Mouse (Mus musculus) limb, embryonic 15.5 days (tissue): ENCODE results near the gene Mchr1. TPM values are rescaled to one million over a fixed set of nuclear protein-coding genes. Genes with fewer than 3 reads are reported as not detected.
"Not testable (repeated sequence)": the region's sequence is repeated elsewhere in the genome, so short reads cannot be mapped to it uniquely, and the experiment has no call there.

Experiments used
- ATAC-seq: fragments of 200-750 bp; cut with Nextera tagmentation; 2 replicates; pipeline ENCODE4 v1.8.0; 2017; ENCODE audit warnings: low read depth, moderate TSS enrichment; ENCODE audit not compliant: insufficient number of reproducible peaks, low FRiP score, low TSS enrichment
- H3K27ac ChIP-seq: fragments of 300-500 bp; sonication (generic); 2 replicates; pipeline ENCODE4 v1.5.1; 2015; ENCODE audit warnings: moderate library complexity, mild to moderate bottlenecking, inconsistent platforms
- H3K27me3 ChIP-seq: fragments of 300-500 bp; sonication (generic); 2 replicates; pipeline ENCODE4 v1.6.1; 2015; ENCODE audit warnings: inconsistent platforms
- H3K36me3 ChIP-seq: fragments of 300-500 bp; sonication (generic); 2 replicates; pipeline ENCODE4 v1.6.1; 2015; ENCODE audit warnings: inconsistent platforms
- H3K4me1 ChIP-seq: fragments of 300-500 bp; sonication (generic); 2 replicates; pipeline ENCODE4 v1.6.1; 2015; ENCODE audit warnings: inconsistent platforms
- H3K4me2 ChIP-seq: fragments of 300-500 bp; sonication (generic); 2 replicates; pipeline ENCODE4 v1.6.1; 2015; ENCODE audit warnings: mild to moderate bottlenecking, inconsistent platforms
- H3K4me3 ChIP-seq: fragments of 300-500 bp; sonication (generic); 2 replicates; pipeline ENCODE4 v1.5.1; 2015; ENCODE audit warnings: mild to moderate bottlenecking, inconsistent platforms
- H3K9ac ChIP-seq: fragments of 300-500 bp; sonication (generic); 2 replicates; pipeline ENCODE4 v1.6.1; 2015; ENCODE audit warnings: inconsistent platforms
- H3K9me3 ChIP-seq: fragments of 300-500 bp; sonication (generic); 2 replicates; pipeline ENCODE4 v1.6.1; 2016; ENCODE audit warnings: inconsistent platforms
- WGBS: fragments of 180-500 bp; shearing (Covaris S2); methylation state at CpG from one replicate; pipeline ENCODE4 v1.1.7; 2015; 5-methylcytosine and 5-hydroxymethylcytosine counted together
- polyA plus RNA-seq: library from polyadenylated mRNA; unstranded; fragments of >200 nt; fragmentation: Nextera tagmentation; extraction: Ambion mirVana; gene quantifications from 2 replicates; pipeline ENCODE4 v1.2.1, GENCODE M21; 2015

Mchr1 gene
- polyA plus RNA-seq, 1 experiment from 2014 or later = 1.0 TPM

- 22% methylated on average over 4 of the region's 4 CpGs for WGBS
- no peaks in the 10 kb centered on the region for H3K27me3 ChIP-seq
- 0 out of 2 replicates have a peak, but pooled peaks cover 4% of the 10 kb centered on the region for H3K4me1 ChIP-seq
- no peaks in the 10 kb centered on the region for H3K9me3 ChIP-seq
- H3K36me3 ChIP-seq = no peaks in the 10 kb centered on the region
- no peak overlapping the region for H3K9ac ChIP-seq
- H3K4me2 ChIP-seq = no peak overlapping the region
- H3K4me3 ChIP-seq = no peak overlapping the region
- ATAC-seq = no peak
- no peak overlapping the region for H3K27ac ChIP-seq
Measured at GRCm38 (mm10) chr15:81199372-81199959, 35.8 kb upstream of the Mchr1 start.

GRCm38 (mm10) chr15:81202462-81202861, 32.8 kb upstream of the Mchr1 start:
- Histone ChIP-seq H3K9ac (no peak overlapping the region), H3K4me1 (no peaks in the 10 kb centered on the region), H3K36me3 (no peaks in the 10 kb centered on the region), H3K27ac (no peak overlapping the region), H3K27me3 (no peaks in the 10 kb centered on the region), H3K9me3 (no peaks in the 10 kb centered on the region), H3K4me2 (no peak overlapping the region), H3K4me3 (no peak overlapping the region)
- ATAC-seq = no peak
- WGBS = 94% methylated on average over 5 of the region's 5 CpGs

- no peak for ATAC-seq
- Histone ChIP-seq H3K9ac (no peak overlapping the region), H3K4me3 (no peak overlapping the region), H3K27ac (no peak overlapping the region), H3K4me1 (peaks cover 15% of the 10 kb centered on the region), H3K9me3 (no peaks in the 10 kb centered on the region), H3K27me3 (no peaks in the 10 kb centered on the region), H3K36me3 (no peaks in the 10 kb centered on the region), H3K4me2 (no peak overlapping the region)
- WGBS = 41% methylated on average over 5 of the region's 5 CpGs
Measured at GRCm38 (mm10) chr15:81210496-81210895, 24.8 kb upstream of the Mchr1 start.

- H3K4me1 ChIP-seq = peaks cover 15% of the 10 kb centered on the region
- WGBS = 28% methylated on average over 15 of the region's 15 CpGs
- H3K27me3 ChIP-seq = no peaks in the 10 kb centered on the region
- no peaks in the 10 kb centered on the region for H3K36me3 ChIP-seq
- H3K4me3 ChIP-seq = 0 out of 2 replicates have a peak overlapping the region, but pooled peaks have one; percentile 8
- peak overlapping the region; percentile 36 for H3K4me2 ChIP-seq
- H3K9ac ChIP-seq = no peak overlapping the region
- no peaks in the 10 kb centered on the region for H3K9me3 ChIP-seq
- ATAC-seq = no peak
- H3K27ac ChIP-seq = no peak overlapping the region
Measured at GRCm38 (mm10) chr15:81212976-81213375, 22.3 kb upstream of the Mchr1 start.

GRCm38 (mm10) chr15:81216906-81217653, 18.2 kb upstream of the Mchr1 start:
- WGBS = 79% methylated on average over 19 of the region's 19 CpGs
- no peak for ATAC-seq

GRCm38 (mm10) chr15:81219054-81219453, 16.2 kb upstream of the Mchr1 start:
- H3K4me3 ChIP-seq = no peak overlapping the region
- no peak overlapping the region for H3K9ac ChIP-seq
- H3K36me3 ChIP-seq = no peaks in the 10 kb centered on the region
- ATAC-seq = no peak
- H3K4me2 ChIP-seq = no peak overlapping the region
- H3K4me1 ChIP-seq = no peaks in the 10 kb centered on the region
- H3K27ac ChIP-seq = no peak overlapping the region
- H3K27me3 ChIP-seq = no peaks in the 10 kb centered on the region
- no peaks in the 10 kb centered on the region for H3K9me3 ChIP-seq
- 67% methylated on average over 6 of the region's 6 CpGs for WGBS

More at GRCm38 (mm10) chr15:81216906-81217653, 18.2 kb upstream of the Mchr1 start:
- no peak overlapping the region for H3K27ac ChIP-seq
- no peak overlapping the region for H3K9ac ChIP-seq
- no peaks in the 10 kb centered on the region for H3K36me3 ChIP-seq
- no peaks in the 10 kb centered on the region for H3K27me3 ChIP-seq
- H3K4me1 ChIP-seq = peaks cover 9% of the 10 kb centered on the region
- H3K4me2 ChIP-seq = no peak overlapping the region
- H3K4me3 ChIP-seq = no peak overlapping the region
- no peaks in the 10 kb centered on the region for H3K9me3 ChIP-seq

- H3K27ac ChIP-seq, H3K27me3 ChIP-seq, H3K36me3 ChIP-seq, H3K4me2 ChIP-seq, H3K9me3 ChIP-seq, H3K9ac ChIP-seq, ATAC-seq, H3K4me3 ChIP-seq, H3K4me1 ChIP-seq: not testable (repeated sequence)
- WGBS = 69% methylated on average over 8 of the region's 8 CpGs
Measured at GRCm38 (mm10) chr15:81220051-81220450, 15.2 kb upstream of the Mchr1 start.

DNA sequence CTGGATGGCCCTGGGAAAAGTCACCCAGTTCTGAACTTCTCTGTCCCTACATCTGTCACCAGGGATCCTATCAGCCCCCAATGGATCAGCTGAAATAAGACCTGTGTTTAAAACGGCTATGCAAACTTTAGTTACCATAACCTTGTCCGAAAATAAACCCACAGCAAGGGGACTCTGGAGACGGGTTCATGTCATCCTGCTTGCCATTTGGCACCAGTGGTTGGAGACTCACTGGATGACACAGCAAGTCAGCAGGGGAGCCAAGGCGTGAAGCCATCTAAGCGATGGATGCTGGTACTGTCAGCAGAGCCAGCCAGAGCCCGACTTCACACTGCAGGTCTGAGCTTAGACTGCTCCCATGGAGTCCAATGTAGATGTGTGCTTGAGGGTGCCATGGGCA, 13.9 kb upstream of the Mchr1 start:
- Histone ChIP-seq H3K4me1 (no peaks in the 10 kb centered on the region), H3K4me3 (no peak overlapping the region), H3K4me2 (no peak overlapping the region), H3K9ac (no peak overlapping the region), H3K27ac (no peak overlapping the region), H3K9me3 (no peaks in the 10 kb centered on the region), H3K27me3 (no peaks in the 10 kb centered on the region), H3K36me3 (no peaks in the 10 kb centered on the region)
- no peak for ATAC-seq
- 52% methylated on average over 6 of the region's 6 CpGs for WGBS

DNA sequence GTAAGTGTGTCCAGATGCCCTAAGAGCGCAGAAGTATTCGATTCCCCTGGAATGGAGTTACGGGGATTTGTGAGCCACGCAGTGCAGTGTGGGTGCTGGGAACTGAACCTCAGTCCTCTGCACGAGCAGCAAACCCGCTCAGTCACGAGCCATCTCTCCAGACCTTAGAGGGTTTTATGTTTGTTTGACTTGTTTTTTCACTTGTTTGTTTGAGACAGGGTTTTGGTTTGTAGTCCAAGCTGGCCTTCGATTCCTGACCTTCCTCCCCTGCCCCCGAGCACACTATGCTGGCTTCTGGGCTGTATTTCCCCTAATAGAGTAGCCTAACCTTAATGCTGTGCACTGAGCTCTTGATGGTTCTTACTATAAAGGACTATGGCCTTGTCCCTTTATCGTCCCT, 10.3 kb upstream of the Mchr1 start:
- no peaks in the 10 kb centered on the region for H3K9me3 ChIP-seq
- no peak overlapping the region for H3K27ac ChIP-seq
- no peaks in the 10 kb centered on the region for H3K36me3 ChIP-seq
- H3K4me3 ChIP-seq = no peak overlapping the region
- WGBS = 88% methylated on average over 10 of the region's 10 CpGs
- no peak overlapping the region for H3K4me2 ChIP-seq
- H3K9ac ChIP-seq = no peak overlapping the region
- H3K27me3 ChIP-seq = no peaks in the 10 kb centered on the region
- H3K4me1 ChIP-seq = no peaks in the 10 kb centered on the region
- no peak for ATAC-seq

DNA sequence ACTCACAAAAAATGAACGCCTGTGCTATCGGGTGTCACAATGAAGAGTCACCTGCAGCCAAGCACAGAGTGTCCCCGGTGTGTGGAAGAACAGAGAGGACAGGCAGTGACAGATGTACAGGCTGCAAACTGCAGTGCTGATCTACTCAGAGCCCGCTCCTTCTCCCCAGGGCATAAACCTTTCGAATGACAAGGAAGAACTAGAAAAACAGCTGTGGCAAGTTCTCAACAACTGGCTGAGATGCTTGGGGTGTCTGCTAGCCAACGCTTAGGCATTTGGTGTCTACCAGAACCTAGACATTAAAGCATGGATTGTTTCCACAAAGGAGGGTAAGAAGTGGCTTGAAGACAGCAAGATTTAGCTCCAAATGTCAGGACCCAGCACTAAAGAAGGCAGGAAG, 9.6 kb upstream of the Mchr1 start:
- Histone ChIP-seq H3K36me3 (no peaks in the 10 kb centered on the region), H3K4me1 (no peaks in the 10 kb centered on the region), H3K27ac (no peak overlapping the region), H3K4me2 (no peak overlapping the region), H3K27me3 (no peaks in the 10 kb centered on the region), H3K9ac (no peak overlapping the region), H3K9me3 (no peaks in the 10 kb centered on the region), H3K4me3 (no peak overlapping the region)
- 52% methylated on average over 6 of the region's 6 CpGs for WGBS
- no peak for ATAC-seq

DNA sequence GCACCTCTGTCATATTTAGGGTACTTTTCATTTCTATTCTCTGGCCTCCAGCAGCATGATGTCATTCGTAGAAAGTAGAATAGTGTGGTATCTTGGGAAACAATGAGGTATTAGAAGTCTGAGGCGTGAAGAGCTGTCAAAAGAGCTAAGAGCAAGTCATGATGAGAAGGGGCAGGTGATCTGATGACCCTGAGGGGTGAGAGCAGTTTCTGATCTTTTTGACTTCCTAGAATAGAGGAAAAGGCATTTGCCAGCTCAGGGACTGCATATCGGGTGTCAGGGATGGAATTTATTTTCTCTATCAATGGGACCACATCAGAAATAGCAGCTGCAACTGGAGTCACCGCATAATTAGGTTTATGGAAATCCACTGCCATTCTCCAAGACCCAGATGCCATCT, 8.5 kb upstream of the Mchr1 start:
- no peaks in the 10 kb centered on the region for H3K36me3 ChIP-seq
- H3K9me3 ChIP-seq = no peaks in the 10 kb centered on the region
- H3K27ac ChIP-seq = no peak overlapping the region
- no peaks in the 10 kb centered on the region for H3K4me1 ChIP-seq
- H3K4me2 ChIP-seq = no peak overlapping the region
- H3K4me3 ChIP-seq = no peak overlapping the region
- H3K27me3 ChIP-seq = no peaks in the 10 kb centered on the region
- no peak for ATAC-seq
- H3K9ac ChIP-seq = no peak overlapping the region
- 74% methylated on average over 4 of the region's 4 CpGs for WGBS

DNA sequence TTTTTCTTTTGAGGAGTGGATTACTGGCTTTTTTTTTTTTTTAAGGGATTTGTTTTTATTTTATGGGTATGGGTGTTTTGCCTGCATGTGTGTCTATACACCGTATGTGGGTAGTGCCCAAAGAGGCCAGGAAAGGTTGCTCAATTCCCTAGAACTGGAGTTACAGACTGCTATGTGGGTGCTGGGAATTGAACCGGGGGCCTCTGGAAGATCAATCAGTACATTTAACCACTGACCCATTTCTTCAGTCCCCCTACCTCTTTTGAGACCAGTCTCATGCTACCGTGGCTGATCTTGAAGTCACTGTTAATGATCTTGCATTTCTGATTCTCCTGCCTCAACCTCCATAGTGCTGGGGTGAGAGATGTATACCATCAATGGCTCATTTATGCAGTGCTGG, 8.0 kb upstream of the Mchr1 start:
- H3K9ac ChIP-seq = no peak overlapping the region
- H3K9me3 ChIP-seq = no peaks in the 10 kb centered on the region
- no peaks in the 10 kb centered on the region for H3K4me1 ChIP-seq
- ATAC-seq = no peak
- H3K36me3 ChIP-seq = no peaks in the 10 kb centered on the region
- H3K4me2 ChIP-seq = no peak overlapping the region
- no peak overlapping the region for H3K4me3 ChIP-seq
- H3K27me3 ChIP-seq = no peaks in the 10 kb centered on the region
- H3K27ac ChIP-seq = no peak overlapping the region
- 73% methylated on average over 3 of the region's 3 CpGs for WGBS
